Mouse (Mus musculus) bone marrow macrophage, adult 2 months (primary cell): ENCODE measurements around the gene Dnajc5g.

ENCODE experiments used
- CTCF ChIP-seq: IDR thresholded peaks from 2 replicates; pipeline ENCODE4 v1.5.1; 2012; ENCODE audit warnings: low read depth, mild to moderate bottlenecking, low read length, moderate library complexity
- POLR2A ChIP-seq: IDR thresholded peaks from 2 replicates; pipeline ENCODE4 v1.6.1; 2012; ENCODE audit warnings: mild to moderate bottlenecking, low read depth, low read length, borderline replicate concordance

GRCm38 (mm10) chr5:31121111-31121510 is 15.0 kb downstream of the Dnajc5g start:
- TF ChIP-seq CTCF (no peak), POLR2A (no peak)
